Mouse (Mus musculus): Measurements from ENCODE around the gene Lmntd2.

Lmntd2 gene

DNA sequence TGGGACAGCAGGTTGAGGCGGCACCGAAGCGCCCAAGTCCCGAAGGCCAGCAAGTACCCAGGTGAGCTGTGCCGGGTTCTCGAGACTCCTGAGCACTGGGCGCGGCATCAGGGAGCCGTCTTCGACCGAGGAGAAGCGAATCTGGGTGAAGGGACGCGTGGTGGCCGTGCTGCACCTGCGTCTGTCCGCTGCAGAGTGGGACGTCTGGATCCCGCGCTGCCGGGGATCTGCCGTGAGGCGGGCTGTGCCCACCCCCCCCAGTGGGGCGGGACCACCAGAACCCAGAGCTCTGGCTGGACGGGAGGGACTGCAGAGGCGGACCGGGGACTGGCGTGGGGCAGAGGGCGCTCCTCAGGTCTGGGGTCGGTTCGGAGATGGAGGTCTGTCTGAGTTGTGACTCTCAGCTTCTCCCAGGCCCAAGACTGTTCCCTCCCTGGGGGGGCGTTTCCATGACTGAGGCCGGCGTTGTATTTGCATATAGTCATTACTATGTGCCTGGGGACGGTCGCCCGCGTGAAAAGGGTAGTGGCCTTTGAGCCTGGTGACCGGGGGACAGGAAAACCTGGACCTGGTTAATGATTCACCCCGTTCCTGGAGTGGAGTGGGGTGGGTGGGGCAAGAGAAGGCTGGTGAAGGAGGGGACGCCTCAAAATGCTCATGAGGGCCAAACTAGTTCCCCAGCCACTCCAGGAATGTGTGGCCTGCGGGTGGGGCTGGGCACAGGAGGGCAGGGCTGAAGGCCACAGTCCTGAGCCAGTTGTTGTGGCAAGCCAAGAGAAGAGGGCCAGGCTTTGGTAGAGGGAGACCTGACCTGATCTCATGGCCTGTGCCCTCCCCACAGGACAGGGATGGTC is 2.2 kb upstream of the Lmntd2 start:
- DNase-seq, result no peak

DNA sequence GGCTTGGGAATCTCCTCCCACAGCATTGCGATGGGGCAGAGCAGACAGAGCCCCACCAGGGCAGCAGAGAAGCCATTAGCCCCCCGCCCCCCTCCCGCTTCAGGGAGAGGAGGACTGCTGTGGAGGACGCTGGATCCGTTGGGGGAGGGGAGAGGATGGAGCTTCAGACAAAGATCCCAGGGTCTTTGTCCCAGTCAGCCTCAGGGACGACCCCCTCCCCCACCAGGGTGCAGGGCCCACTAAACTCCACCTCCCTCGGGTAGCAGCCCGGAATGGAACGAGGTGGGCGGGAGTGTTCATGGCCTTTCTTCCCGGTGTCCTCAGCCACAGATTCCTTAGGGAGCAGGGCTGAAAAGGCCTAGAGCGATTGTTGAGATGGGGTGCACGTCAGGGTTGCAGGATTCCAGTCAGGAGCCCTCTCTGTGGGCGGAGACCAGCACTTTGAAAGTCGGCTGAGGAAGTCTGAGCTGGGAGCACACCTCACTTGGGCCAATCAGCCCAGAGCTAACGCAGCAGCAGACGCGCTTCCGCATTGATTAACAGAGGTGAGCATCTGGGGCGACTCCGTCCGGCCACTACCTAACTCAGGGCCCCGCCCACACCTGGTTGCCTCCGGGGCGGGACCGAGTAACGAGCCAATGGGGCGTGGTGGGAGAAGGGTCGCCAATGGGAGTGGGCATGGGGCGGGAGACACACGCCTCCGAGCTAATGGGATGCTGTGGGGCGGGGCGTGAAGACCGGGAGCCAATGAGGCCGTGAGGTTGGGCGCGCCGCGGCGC is 1.4 kb upstream of the Lmntd2 start, which contains the start of gene Rassf7:
Gene Rassf7 (plus strand): TSS at position 760 of the 779 bp plus-strand sequence.
- peak; percentile 96 to 98 for DNase-seq

DNA sequence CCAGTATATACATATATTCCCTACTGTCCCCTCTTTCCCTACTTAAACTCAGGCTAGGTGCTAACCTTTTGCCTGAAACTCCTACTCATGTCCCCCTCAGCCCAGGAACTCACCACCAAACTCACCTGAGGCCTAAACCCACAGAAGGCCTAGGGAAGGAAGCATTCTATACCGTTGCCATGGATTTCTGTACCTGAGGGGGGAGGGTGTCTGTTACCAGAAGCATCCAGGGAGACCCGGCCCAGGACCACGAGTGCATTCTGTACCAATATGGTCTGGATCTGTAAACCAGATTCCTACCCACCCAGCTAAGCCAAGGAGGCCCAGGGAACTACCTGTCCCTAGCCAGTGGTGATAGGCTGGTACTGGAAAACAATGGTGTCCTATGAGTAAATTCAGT is 430 bp upstream of the Lmntd2 start:
- no peak for DNase-seq

DNA sequence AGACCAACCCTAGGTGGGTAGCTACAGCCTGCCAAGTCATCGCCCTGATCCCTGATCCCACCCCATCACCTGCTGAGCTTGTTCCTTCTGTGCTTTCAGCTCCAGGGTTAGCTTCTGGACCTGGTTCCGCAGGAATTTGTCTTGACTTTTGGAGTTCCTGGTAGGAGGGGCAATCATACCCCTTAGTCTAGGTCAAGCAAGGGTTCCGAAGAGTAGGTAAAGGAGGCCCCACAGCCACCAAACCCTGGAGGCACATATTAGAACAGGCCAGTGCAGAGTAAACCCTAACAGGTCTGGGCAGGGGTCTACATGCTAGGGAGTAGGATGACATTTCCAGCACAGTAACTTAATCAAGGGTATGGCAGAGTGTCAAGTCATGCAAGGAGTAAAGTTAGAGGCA is 747 bp downstream of the Lmntd2 start:
- no peak for DNase-seq

DNA sequence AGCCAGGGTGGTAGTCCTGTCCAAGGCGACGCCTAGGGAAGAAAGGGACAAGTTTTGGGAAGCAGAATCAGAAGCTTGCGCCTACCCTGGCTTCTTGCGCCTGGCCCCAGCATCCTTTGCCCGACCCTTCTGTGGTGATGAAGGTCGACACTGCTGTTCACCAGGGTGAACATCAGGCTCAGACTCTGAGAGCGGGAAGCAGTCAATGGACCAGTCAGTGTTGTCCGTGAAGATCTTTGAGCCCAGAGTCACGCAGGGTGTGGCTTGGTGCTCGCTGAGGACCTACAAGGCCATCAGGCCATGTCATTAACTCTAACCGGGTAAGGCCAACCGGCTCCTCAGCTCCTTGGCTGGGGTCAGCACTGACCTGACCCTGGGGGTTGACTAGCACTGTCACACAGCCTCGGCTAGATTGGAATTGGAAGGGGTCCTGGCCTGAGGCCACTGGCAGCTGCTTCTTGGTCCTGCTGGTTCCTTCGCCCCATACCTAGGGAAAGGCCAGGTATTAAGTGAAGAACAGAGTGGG is 3.2 kb downstream of the Lmntd2 start:
- no peak for DNase-seq

DNA sequence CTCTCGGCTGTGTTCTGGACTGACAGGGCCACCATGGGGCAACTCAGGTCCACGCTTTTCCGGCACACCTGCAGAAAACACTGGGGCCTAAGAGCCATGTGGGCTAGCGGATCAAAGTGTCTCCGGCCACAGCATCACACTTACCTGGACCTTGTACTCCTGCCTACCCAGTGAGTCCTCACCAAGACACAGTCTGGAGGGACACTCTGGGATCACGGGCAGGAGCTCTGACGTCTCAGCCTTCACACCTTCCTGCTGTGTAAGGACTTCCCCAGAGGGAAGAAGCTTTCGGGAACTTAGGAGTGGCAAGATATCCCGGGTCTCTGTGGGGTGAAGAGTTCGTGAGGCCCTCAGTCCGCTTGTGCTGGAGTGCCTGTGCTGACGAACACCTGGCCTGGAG is 3.7 kb downstream of the Lmntd2 start:
- DNase-seq, result no peak

DNA sequence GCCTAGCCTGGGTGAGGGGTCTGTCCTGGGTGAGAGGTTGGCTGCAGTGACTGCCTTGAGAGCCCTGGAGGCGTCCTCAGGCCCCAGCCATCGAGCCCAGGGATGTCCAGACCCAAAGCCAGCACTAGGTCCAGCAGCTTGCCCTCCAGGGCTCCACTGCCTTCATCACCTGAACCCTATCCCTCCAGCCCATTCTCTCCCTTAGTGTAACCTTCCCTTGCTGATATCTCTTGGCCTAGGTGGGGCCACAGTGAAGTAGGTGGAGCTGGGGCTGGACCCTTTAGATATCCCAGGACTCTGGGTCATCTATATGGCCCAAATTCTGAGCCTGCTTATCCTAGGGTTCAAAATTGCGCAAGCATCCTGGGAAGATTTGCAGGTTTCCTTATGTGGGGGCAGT is 4.4 kb downstream of the Lmntd2 start:
- no peak for DNase-seq

DNA sequence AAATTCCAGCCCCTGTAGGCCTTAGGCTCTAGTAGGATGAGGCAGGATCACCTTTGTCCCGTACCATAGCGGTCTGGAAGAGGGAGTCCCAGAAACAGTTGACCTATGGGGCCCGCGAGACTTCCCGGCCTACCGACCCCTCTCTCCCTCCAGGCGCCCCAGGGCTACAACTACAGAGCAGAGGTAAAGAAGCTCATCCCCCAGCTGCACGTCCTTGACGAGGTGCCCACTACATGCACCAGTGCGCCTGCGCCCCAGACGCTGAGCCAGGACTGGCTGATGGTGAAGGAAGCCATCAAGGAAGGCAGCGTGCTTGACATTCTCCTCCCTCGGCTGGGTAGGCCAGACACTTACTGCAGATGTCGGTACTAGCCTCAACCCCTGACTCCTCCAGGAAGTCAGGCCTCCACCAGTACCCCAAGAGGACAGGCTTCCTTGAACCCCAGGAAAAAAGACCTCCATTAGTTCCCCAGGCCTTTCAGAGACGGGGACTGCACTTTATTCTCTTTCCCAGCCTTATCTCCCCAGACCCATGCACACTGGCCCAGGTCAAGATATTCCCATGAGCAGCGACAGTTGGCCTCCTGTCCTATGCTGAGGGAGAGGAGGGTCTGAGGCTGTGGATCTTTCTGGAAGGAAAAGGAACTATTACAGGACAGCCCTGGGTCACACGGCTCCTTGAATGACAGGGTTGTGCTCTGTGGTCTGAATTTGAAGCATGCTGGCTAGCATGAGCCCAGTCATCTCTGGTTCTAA is 7.5 kb downstream of the Lmntd2 start:
- no peak for DNase-seq

DNA sequence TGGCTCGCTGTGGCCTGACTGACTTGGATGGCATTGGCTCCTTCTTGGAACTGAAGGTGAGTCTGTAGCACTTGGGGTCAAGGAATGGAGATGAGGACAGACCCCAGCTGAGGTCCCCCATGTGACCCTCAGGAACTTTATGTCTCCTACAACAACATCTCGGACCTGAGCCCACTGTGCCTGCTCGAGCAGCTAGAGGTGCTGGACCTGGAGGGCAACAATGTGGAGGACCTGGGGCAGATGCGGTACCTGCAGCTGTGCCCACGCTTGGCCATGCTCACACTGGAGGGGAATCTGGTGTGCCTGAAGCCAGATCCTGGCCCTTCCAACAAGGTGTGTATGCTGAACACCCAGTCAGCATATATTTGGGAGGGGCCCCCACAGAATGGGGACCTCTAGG is 8.4 kb downstream of the Lmntd2 start:
- no peak for DNase-seq

DNA sequence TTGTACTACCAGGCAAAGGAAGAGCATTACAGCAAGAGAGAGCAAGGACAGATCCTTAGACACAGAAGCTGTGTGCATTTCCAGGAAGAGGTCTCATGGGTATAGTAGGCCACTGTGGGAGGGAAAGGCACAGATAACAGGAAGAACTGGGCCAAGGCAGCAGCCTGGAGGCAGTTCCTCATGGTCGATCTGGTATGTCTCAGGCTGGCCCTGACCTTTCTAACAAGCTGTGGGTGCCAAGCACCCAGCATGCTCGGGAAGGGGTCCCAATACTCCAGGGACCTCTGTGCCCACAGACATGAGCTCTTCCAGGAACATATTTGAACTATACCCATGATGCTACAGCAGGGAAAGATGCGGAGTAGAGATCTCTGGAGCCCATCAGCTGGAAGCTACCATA is 9.3 kb downstream of the Lmntd2 start:
- no peak for DNase-seq

DNA sequence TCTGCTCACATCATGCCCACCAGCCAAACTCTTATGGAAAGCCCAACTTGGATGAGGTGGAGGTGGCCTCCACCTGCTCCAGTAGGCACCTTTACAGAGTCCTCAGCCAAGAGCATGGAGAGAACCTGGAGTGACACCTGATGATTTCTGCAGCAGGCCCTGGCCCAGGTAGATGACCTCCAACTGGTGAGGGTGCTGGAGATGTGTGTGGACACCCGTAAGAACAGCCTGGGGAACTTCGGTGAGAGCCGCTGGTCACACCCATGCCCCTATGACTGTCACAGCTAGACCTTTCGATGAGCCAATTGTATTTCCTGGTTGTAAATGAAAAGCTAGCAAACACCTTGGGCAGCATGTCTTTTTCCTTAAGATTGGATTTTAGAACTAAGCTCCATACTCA is 15.8 kb downstream of the Lmntd2 start:
- no peak for DNase-seq

DNA sequence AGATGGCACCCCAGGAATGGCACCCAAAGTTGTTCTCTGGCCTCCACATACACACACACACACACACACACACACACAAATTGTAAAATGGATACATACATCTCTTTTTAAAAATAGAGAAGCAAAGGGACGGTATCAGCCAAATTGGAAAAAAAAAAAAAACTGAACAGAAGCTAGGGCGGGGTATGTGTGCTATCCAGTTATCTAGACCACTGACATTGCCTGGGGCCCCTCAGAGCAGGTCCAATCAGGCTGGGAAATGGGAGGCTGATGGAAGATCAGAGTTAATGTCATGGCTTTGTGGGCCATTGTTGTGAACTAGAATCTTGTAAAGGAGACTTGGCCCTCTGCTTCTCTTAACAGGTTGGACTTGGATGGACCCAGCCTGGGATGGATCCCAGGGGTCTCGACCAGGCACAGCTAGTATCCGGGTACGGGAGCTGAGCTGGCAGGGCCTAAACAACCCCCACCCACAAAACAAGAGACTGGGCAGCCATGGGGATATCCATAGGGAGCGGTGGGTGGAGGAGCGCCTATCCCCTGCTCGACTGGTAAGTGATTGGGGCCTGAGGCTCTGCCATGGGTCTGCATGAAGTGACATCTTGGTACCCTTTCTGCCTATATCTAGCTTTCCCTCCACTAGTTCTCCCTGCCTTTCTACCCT is 17.1 kb downstream of the Lmntd2 start:
- no peak for DNase-seq

DNA sequence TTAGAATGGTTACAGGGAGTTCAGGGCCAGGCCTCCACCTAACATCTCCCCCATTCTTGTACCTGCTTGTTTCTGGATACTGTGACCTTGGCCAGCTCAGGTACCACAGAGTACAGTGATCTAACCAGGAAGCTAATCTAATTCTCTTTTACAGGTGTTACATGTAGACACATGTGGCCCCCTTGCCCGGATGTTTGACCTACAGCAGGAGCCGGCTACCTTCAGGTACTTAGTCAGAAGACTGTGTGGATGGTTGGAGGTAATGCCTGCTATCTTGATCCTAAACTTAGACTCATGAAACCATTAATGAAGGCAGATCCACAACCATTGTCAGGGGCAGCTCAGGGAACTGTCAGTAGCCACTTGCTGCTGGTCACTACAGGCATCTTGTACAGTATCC is 18.1 kb downstream of the Lmntd2 start:
- no peak for DNase-seq

DNA sequence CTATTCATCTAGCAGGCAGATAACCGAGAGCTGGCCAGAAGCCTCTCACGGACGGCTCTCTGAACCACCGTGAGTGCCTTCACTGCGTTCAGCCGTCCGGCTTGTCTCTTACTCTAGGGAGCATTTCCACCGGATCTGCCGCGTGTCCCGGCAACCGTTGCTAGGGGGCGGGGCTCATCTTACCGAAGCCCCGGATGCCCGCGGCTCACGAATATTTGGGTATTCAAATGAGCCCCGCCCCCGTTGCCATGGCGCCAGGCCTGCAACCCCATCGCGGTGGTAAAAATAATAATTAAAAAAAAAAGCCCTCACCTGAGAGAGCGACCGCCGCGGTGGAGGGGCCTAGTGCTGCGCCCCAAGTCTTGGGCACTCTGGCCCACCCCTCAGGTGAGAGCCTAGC is 19.1 kb downstream of the Lmntd2 start:
- DNase-seq, result peak; percentile 90 to 93

DNA sequence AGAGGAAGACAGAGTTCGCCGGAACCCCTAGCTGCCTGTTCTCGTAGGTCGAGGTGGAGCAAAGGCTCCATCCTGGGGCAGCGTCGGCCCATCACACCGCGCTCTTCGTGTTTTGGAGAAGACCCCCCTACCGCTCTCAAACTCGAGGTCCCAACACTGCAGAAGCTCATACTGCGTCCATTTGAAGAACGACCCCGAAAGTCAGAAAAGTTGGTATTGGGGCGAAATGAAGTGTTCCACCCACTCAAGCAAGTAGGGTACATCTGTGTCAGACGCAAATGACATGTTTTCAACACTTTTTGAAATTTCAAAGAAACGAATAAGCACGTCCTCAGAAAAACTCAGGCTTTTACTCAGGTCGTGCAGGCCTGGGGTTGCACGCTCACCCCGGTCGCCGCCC is 19.5 kb downstream of the Lmntd2 start:
- DNase-seq, result no peak

DNA sequence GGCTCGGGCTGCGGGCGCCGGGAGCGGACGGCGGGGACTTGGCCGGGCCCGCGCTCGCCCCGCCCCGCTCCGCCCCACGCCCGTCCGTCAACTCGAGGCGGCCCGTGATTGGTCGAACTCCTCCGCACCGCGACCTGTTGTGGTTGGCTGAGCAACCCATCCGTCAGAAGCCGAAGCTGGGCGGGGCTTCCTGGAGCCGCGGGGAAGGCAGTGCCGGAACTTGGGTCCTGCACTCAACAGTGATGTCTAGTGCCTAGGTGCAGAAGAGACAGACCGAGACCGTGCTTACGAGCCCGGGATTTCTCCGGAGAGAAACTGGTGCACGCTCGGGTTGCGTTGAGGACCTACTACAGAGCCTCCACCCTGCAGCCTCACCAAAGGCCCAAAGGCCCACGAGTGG is 19.9 kb downstream of the Lmntd2 start, which contains the start of the genes Hras and Lrrc56:
Gene Hras (minus strand): TSS at position 58 of the 400 bp plus-strand sequence.
Gene Lrrc56 (plus strand): TSS at position 210 of the 400 bp plus-strand sequence.
- peak; percentile 98 to 99 for DNase-seq

DNA sequence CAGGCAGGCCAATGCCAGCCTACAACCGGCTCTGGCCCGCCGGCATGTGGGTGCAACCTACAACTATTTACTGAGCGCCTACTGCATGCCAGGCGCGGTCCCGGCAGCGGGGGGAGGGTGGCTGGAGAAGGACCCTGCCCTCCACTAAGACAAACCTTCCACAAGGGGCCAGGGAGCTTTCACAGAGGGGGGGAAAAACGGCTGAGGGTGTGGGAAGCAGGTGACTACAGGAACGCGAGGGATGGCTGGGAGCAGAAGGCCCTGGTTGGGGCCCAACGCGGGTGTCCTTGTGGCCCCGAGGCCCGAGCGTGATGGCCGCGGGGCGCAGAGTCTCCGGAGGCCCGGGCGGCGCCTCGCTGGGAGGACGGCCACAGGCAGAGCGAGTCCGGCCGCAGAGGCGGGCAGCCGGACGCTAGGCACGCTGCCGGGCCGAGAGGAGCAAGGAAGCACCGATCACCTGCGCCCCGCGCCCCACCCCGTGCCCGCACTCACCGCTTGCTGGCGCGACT is 20.5 kb downstream of the Lmntd2 start:
- peak; percentile 43 to 65 for DNase-seq

DNA sequence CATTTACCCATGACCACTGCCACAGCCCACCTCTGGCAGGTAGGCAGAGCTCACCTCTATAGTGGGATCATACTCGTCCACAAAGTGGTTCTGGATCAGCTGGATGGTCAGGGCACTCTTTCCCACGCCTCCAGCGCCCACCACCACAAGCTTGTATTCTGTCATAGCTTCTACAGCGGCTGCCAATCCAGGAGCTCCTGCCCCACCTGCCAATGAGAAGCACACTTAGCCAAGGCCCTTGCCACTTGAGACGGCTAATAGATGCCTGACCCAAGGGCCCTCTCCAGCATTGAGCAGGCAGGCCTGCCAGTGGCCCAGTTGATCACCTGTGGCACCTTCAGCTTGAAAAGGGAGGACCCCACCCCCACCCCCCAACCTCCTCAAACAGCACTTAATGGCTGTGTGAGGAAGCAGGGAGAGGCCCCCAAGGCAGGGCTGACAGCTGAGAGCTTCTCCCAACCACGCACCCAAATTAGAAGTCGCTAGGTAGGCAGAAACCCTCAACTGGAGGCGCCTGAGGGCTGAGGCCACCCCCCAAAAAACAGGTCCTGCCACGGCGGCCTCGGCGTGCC is 21.0 kb downstream of the Lmntd2 start:
- DNase-seq, result no peak

DNA sequence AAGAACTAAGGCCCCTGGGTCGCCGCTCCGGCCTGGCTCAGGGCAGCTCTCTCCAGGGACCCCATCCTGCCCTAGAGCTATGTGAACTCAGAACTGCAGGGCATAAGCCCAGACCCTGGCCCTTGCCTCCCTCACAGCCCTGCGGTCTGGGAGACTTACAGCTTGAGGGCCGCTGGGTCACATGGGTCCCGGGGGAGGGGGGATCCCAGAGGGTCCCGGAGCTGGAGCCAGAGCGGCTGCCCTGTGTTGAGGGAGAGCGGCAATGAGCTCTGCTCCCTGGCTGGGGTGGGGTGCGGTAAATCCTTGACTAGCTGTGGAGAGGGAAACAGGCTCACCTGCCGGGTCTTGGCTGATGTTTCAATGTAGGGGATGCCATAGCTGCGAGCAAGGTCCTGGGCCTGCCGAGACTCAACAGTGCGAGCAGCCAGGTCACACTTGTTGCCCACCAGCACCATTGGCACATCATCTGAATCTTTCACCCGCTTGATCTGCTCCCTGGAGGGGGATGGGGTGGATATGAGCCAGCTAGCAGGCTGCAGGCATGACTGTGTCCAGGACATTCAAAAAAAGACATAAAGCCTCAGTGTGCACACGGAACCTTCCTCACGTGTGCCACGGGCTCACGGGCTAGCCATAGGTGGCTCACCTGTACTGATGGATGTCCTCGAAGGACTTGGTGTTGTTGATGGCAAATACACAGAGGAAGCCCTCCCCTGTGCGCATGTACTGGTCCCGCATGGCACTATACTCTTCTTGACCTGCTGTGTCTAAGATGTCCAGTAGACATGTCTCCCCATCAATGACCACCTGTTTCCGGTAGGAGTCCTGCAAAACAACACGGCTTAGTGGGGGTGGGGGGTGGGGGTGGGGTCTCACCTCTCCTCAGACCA is 21.8 kb downstream of the Lmntd2 start:
- no peak for DNase-seq

DNA sequence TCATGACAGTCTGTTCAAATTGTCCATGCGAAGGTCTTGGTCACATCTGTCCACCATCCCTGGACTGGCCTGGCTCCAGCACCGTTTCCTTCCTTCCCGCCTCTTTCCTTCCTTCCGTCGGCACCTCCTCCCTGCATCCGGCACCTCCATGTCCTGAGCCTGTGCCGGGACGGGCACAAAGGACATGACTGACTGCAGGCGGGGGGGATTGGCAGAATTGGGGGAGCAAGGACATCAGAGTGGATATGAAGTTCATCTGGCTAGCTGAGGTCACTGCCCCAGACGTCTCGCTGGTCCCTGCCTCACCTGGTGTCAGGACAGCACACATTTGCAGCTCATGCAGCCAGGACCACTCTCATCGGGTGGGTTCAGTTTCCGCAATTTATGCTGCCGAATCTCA is 22.8 kb downstream of the Lmntd2 start:
- DNase-seq, result no peak

DNA sequence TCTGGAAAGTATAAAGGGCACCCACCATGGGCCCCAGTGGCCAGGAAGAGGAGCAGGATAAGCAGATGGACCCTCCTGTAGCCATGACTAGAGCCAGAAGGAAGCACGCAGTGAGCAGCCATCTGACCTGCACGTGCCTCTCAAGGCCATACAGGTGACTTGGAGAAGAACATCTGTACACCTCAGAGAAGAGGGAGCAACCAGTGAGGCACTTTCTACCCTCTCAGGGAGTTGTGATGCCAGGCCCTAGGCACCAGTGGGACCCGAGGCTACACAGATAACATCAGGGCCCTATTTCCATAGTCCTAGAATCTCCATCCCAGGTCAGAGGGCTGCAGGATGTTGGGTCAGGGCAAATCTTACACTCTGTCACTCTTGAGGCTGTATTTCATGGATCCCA is 23.7 kb downstream of the Lmntd2 start:
- DNase-seq, result no peak
